Mouse (Mus musculus) bone marrow macrophage, adult 2 months (primary cell): ENCODE measurements around the gene Draxin. TPM values are rescaled to one million over a fixed set of nuclear protein-coding genes. Genes with fewer than 3 reads are reported as not detected.

Experiments
- H3K27ac ChIP-seq: 2 replicates; pipeline ENCODE4 v1.5.1; 2012; ENCODE audit warnings: low read depth, low read length; ENCODE audit not compliant: insufficient read depth
- H3K4me1 ChIP-seq: 2 replicates; pipeline ENCODE4 v1.6.1; 2012; ENCODE audit warnings: low read length; ENCODE audit not compliant: control insufficient read depth, insufficient read depth
- H3K4me3 ChIP-seq: 2 replicates; pipeline ENCODE4 v1.5.1; 2012; ENCODE audit warnings: mild to moderate bottlenecking, low read length, moderate library complexity; ENCODE audit not compliant: insufficient read depth
- CTCF ChIP-seq: IDR thresholded peaks from 2 replicates; pipeline ENCODE4 v1.5.1; 2012; ENCODE audit warnings: low read depth, mild to moderate bottlenecking, low read length, moderate library complexity
- POLR2A ChIP-seq: IDR thresholded peaks from 2 replicates; pipeline ENCODE4 v1.6.1; 2012; ENCODE audit warnings: mild to moderate bottlenecking, low read depth, low read length, borderline replicate concordance
- polyA plus RNA-seq: library from polyadenylated mRNA; stranded (reverse); fragments of >200 nt; gene quantifications from 2 replicates; pipeline ENCODE4 v1.2.4, GENCODE M21; 2012; ENCODE audit not compliant: missing spikeins, insufficient read depth, insufficient read length

Draxin gene
- polyA plus RNA-seq, 1 experiment: not detected

DNA sequence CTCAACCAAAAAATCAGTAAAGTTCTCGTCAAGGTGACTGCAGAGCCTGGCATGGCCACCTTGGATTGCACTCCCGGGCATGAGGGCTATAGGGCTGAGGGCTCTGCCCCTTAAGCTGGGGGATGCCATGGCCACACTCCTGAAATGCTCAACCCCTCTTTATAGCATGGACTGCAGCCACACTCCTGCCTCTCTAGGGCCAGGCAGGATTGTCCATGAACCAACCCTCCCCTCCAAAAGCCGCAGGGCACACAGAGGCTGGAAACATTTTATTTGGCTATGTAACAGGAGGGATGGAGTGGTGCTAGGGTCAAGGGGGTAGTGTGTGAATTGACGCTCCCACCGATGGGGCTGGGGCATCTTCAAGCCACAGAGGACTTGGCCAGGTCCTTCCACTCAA is 22.0 kb upstream of the Draxin start:
- no peak overlapping the region for H3K4me3 ChIP-seq
- no peak overlapping the region for H3K27ac ChIP-seq
- no peak for TF ChIP-seq POLR2A
- no peak for TF ChIP-seq CTCF
- peaks cover 7% of the 10 kb centered on the region for H3K4me1 ChIP-seq

DNA sequence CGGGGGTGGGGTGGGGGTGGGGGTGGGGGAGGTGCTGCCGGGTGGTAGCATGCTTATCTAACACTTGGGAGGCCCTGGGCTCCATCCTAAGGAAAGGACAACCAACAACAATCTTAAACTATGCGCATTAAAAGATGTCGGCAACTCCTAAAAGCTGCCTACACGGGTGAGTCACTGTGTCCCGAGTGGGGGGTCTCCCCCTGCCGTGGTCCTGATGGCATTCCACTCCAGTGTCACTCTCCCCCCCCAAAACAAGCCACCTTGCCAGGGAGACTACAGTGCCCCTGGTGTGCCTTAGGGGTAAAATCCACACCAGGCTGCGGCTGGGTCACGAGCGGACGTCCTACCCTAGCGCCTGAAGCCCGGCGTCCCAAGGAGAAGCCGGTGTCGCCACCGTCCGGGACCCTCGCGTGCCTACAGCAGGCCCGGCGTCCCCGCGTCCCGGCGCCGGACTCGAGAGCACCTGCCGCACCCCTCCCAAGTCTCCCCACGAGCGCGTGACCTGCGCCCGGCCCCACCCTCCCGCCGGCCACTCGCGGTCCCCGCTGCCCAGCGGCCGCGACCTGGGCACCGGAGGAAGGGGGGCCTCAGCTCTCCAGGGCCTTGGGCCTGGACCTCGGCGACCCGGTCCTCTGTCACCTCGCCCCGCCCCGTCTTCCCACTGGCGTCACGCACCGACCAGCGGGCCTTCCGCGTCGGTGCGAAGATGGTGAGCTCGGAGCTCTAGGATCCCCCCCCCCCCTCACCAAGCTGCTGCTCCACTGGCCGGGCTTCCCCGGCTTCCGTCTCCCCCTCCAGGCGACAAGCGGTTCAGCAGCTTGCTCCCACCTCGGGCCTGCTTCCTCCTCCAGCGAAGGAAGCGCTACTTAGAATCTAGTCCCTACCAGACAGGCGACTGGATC is 21.0 kb upstream of the Draxin start, which contains the start of gene Fbxo6:
Fbxo6 (minus strand) TSS at position 874 of the 902 bp plus-strand sequence.
- H3K4me1 ChIP-seq: peaks cover 7% of the 10 kb centered on the region
- peak within 1 kb of the TSS; percentile 76 for H3K4me3 ChIP-seq
- TF ChIP-seq POLR2A: no peak
- TF ChIP-seq CTCF: peak; percentile 18; the same call in 1 of the 2 replicates
- peak within 1 kb of the TSS; percentile 66 for H3K27ac ChIP-seq

DNA sequence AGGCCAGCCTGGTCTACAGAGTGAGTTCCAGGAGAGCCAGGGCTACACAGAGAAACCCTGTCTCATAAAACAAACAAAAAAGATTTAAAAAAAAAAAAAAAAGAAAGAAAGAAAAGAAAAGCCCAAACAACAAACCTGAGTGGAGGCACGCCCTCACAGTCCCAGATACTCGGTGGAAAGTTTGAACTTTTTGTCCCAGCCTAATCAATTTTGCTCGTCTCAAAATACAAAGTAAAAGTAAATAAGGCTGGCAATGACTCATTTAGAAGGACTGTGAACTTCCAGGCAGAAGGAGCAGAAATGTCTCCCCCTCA is 20.4 kb upstream of the Draxin start:
- TF ChIP-seq POLR2A (no peak), CTCF (no peak)
- Histone ChIP-seq H3K4me3 (peak overlapping the region; percentile 76), H3K27ac (no peak overlapping the region), H3K4me1 (peaks cover 7% of the 10 kb centered on the region)

DNA sequence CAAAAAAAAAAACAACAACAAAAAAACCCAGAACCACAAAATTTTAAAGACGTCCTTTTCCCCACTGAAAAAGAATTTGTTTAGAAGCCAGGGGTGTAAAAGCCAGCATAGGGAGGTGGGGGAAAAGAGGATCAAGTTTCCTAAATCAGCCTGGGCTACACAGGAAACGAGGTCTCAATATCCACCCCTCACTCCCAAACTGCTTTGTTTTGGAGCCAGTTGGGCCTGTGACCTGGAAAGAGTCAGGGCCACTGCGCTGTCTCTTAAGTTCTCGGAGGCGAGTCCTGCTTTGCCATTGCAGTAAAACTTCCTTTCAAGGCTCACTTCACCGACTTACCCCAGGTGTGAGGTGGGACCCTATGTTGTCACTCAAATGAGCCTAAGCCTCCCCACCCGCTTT is 19.7 kb upstream of the Draxin start:
- no peak overlapping the region for H3K4me3 ChIP-seq
- peaks cover 7% of the 10 kb centered on the region for H3K4me1 ChIP-seq
- TF ChIP-seq POLR2A (no peak), CTCF (no peak)
- H3K27ac ChIP-seq: no peak overlapping the region

DNA sequence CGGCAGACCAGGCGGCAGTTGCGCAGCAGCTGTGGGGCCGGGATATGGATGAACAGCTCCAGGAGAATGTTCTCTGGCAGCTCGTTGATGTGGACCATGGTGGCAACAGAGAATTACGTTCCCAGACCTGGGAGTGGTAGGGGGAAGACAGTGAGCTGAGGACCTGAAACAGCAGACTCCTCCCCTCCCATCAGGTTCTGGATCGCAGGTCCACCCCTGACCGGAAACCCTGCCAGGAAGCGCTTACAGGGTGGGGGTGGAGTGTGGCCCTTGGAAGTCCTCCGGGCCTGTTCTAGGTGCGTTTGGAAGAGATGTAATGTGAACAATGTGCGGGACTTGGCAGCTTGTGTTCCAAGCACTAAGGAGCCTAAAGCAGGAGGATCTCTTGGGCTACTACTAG is 19.0 kb upstream of the Draxin start:
- Histone ChIP-seq H3K4me1 (peaks cover 7% of the 10 kb centered on the region), H3K27ac (no peak overlapping the region), H3K4me3 (no peak overlapping the region)
- TF ChIP-seq POLR2A (no peak), CTCF (no peak)

DNA sequence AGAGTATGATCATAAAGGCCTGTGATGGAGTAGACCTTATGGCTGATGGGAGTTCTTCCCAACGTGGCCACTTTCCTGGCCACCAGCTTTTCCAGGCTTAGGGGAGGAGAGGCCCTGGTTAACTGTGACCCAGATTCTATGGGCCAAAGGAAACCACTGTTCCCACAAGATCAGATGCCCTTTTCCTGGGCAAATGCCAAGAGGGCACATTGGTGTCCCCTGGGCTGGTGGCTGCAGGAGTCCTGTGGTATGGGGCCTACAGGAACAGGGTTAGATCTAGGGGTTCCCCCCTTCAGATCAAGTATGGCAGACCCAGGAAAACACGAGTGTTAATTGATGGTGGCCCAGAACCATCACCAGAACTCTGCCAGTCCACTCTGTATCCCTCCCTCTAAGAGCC is 17.2 kb upstream of the Draxin start:
- no peak for TF ChIP-seq CTCF
- no peak for TF ChIP-seq POLR2A
- H3K4me1 ChIP-seq: peaks cover 7% of the 10 kb centered on the region

DNA sequence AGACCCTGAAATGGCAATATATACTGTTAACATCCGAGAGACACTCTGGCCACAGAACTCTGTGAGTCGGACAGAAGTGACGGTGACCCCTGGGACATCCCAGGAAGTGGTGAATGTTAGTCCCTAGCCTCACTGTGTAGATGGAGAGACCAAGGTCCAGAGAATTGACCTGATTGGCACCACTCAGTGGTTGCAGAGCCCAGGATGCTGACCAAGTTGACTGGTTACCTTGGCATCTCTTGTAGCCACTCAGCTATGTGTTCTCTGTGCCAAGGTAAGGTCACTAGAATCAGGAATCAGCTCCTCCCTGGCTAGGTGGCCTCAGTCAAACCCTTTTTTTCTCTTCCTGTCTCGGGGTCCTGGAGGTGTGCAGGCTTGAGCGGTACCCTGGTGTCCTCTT is 13.2 kb upstream of the Draxin start:
- no peak overlapping the region for H3K4me3 ChIP-seq
- peaks cover 3% of the 10 kb centered on the region for H3K4me1 ChIP-seq
- H3K27ac ChIP-seq: no peak overlapping the region
- no peak for TF ChIP-seq POLR2A
- TF ChIP-seq CTCF: no peak

More for the DNA sequence above, 17.2 kb upstream of the Draxin start:
- Histone ChIP-seq H3K4me3 (no peak overlapping the region), H3K27ac (no peak overlapping the region)

DNA sequence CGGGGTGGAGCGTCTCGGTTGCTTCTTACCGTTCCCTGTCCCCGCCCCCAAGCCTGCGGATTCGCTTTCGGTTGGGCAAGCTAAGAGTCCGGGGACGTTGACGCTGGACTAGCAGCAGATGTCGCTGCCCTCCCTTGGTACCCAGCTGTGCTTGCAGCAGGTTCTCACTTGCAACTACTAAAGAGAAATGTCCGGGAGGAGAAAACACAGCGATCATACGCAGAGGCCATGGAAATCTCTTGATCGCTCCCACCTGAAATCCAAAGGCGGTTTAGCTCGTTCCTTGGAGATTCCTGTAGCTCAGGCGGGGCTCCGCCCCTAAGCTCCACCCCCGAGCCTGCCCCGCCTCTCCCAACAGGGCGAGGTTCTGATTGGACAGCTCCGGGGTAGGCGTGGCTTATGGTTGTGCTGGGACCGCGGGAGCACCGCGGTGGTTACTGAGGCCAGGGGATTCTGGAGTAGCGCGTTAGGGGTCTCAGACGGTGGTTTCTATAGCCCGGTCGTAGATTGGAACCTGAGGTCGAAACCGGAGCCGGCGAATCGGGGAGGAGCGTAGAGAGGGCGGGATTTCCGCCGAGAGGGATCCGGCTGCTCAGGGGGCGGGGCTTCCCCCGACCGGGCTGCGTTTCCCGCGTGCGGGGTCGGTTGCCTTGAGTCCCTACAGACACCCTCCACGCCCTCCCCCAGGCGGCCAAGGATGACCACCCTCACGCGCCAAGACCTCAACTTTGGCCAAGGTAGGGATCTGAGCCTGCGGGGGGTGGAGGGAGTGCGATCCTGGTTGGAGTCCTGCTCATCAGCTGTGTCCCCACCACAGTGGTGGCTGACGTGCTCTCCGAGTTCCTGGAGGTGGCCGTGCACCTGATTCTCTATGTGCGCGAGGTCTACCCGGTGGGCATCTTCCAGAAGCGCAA is 9.9 kb upstream of the Draxin start:
- H3K27ac ChIP-seq: peak overlapping the region; percentile 29; the same call in 1 of the 2 replicates
- peaks cover 3% of the 10 kb centered on the region for H3K4me1 ChIP-seq
- TF ChIP-seq CTCF: peak; percentile 79
- TF ChIP-seq POLR2A: no peak
- H3K4me3 ChIP-seq: peak overlapping the region; percentile 75

DNA sequence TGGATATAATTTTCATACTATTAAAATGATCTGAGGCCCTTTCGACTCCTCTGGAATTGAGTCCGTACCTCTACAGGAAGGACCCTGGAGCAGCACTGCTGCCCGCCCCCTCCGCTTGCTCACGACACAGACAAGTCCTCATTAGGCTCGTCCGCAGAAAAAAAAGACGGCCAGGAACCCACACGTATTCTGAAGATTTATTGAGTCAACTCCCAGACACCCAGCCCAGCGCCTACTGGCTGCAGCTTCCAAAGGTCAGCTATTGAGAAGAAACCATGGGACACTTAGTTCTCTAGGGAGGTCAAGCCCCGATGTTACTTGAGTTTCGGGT is 9.2 kb upstream of the Draxin start:
- no peak overlapping the region for H3K27ac ChIP-seq
- peak overlapping the region; percentile 75 for H3K4me3 ChIP-seq
- TF ChIP-seq POLR2A (no peak), CTCF (no peak)
- H3K4me1 ChIP-seq: peaks cover 3% of the 10 kb centered on the region

DNA sequence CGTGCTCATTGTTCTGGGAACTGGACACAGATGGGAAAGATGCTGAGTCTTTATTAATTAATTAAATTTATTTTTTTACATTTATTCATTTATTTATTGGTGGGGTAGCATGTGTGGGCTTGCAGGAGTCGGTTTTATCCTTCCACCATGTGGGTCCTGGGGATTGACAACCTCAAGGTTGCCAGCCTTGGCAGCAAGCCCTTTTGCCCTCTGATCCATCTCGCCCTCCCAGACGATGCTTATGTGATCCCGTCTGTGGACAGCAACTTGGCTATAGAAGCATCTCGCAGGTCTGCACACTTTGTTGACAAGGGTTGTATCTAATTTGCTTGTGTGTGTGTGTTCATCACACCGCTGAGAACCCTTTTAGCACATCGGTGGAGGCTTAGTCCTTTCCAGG is 7.0 kb upstream of the Draxin start:
- H3K4me1 ChIP-seq: peaks cover 3% of the 10 kb centered on the region
- no peak for TF ChIP-seq CTCF
- no peak for TF ChIP-seq POLR2A
- H3K4me3 ChIP-seq: no peak overlapping the region
- H3K27ac ChIP-seq: no peak overlapping the region
